Comparison of ENCODE assay signal across 8 mouse cellular contexts in the genomic region with DNA sequence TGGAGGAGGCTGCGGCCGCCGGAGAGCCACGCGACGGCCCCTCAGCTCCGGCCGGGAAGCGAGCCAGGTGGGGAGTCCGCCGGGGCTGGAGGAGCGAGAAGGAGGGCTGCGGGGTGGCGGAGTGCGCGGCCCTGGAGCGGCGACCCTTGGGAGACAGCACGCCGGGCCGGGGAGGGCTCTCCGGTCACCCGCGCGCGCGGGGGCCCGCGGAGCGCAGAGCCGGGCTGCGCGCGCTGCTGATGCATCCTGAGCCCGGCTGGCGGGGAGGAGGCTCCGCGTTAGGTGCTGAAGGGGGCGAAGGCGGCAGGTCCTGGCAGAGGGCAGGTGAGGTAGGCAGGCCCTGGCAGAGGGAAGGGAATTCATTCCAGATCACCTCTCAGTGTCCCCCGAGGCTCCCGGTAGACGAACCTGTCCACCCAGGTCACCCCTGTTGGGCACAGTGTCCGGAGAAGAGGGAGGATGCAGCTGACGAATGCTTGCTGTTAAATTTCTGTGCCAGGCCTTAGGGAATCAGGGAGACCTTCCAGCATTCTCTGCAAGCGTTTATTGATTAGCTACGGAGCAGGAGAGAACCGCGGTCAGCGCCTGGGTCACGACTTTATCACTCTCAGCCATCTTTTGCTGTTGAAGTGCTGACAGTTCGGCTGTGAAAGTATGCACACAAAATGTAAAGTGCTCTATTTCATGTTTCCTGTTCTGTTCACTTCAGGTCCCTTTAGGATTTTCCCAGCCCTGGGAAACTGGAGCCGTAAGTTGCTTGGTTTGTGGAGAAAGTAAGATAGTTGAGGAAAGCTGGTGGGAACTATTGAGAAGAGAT. TPM values are rescaled to one million over a fixed set of nuclear protein-coding genes. Genes with fewer than 3 reads are reported as not detected.
DNase-seq lines count a peak whose midpoint lies in the region; ATAC-seq lines count a peak whose summit lies in the region.

No protein-coding gene starts in this region.

- H3K9me3 ChIP-seq in liver, embryonic 12.5 days (replicated peaks) = no peaks in the 10 kb centered on the region

- H3K4me3 ChIP-seq in liver, embryonic 12.5 days = peak overlapping the region; percentile 92

- no peaks in the 10 kb centered on the region for H3K36me3 ChIP-seq in liver, embryonic 12.5 days

- H3K27ac ChIP-seq in liver, embryonic 12.5 days = peak overlapping the region; percentile 86

- peak overlapping the region; percentile 96 for H3K4me2 ChIP-seq in liver, embryonic 12.5 days

- H3K9ac ChIP-seq in liver, embryonic 12.5 days = peak overlapping the region; percentile 95

- peaks cover 6% of the 10 kb centered on the region; the same call in 1 of the 2 replicates for H3K27me3 ChIP-seq in liver, embryonic 12.5 days (replicated peaks)

- H3K4me1 ChIP-seq in liver, embryonic 12.5 days = peaks cover 22% of the 10 kb centered on the region

- DNase-seq in ovary, postnatal 10 days (ENCODE audit: low spot score) = peak; percentile 38
- DNase-seq in ovary, postnatal 36 days (ENCODE audit: low spot score) = no peak
- DNase-seq in cerebellum, adult 9-11 months = peak; percentile 86
- peak; percentile 38 to 65 for DNase-seq in frontal cortex, postnatal 10 days (ENCODE audit: low spot score in 2 of 2)
- DNase-seq in kidney, adult 8-10 months = peak; percentile 53 to 62
- peak; percentile 82 for DNase-seq in testis, postnatal 14 days (ENCODE audit: low spot score)

- ATAC-seq in liver, embryonic 12.5 days = peak; percentile 76
- 0 out of 2 replicates have a peak, but pooled peaks have one; percentile 29 for ATAC-seq in monocyte, adult 5-6 weeks (replicated peaks; ENCODE audit: insufficient number of reproducible peaks, low FRiP score, low TSS enrichment, poor library complexity, severe bottlenecking)

- WGBS in liver, embryonic 12.5 days (ENCODE audit: insufficient replicate concordance) = 1% methylated on average over 53 of the region's 53 CpGs

RNA-seq across cellular contexts. Expression of a gene that starts 0.6 kb away (rescaled TPM):
- polyA plus RNA-seq in liver, embryonic 12.5 days (2016; fragmentation: Nextera tagmentation; extraction: Ambion mirVana) = 22.6 and 26.3 TPM in 2 replicates
- 16.8 to 22.1 TPM (median 18.3 TPM) in 3 replicates for total RNA-seq in monocyte, adult 5-6 weeks (2017)
